Mouse (Mus musculus): Measurements from ENCODE around the gene Tmbim1.

DNA sequence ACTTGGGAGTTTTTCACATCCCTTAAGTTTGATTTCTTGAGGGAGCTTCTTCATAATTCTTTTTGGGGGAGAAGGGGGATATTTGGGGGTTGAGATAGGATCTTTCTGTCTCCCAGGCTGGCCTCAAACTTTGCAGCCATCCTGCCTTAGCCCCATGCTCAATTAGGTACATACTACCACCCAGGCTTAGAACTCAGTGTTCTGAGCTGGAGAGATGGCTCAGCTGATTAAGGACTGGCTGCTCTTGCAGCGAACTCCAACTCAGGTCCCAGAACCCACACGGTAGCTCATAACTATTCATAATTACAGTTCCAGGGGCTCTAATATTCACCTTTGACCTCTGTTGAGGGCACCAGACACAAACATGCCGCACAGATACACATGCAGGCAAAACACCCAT, 29.2 kb upstream of the Tmbim1 start:
- 0 out of 2 replicates have a peak, but pooled peaks have one; percentile 40 for TF ChIP-seq EP300 (IDR thresholded peaks at IDR 0.05; ENCODE audit: insufficient read depth, low read depth, low read length)
- TF ChIP-seq POLR2A (IDR thresholded peaks at IDR 0.05; ENCODE audit: insufficient read depth, low read depth, low read length), result no peak
